Mouse (Mus musculus) right cerebral cortex, adult 18-20 months (tissue): ENCODE data around the gene Myom3.

Experiments used
- DNase-seq: peaks from one replicate; pipeline ENCODE4 v3.0.0; 2022; ENCODE audit warnings: mixed read lengths

The Myom3 gene

DNA sequence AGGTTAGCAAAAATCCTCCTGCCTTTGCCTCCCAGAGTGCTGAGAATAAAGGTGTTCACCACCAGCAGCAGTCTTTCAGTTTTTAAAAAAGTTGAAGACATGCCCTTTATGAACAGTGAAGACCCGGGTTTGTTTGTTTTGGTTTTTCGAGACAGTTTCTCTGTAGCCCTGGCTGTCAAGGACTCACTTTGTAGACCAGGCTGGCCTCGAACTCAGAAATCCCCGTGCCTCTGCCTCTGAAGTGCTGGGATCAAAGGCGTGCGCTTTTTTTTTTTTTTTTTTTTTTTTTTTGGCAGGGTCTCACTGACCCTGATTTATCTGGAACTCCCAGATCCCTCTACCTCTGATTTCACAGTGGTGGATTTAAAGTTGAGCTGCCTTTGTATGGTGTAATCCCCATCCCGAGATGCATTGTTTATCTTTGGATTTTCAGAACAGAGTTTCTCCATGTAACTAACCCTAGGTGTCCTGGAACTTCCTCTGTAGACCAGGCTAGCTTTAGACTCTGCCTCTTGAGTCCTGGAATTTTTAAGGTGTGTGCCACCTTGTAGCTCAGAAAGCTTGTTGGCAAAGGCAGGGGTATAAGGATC is 98.2 kb downstream of the Myom3 start:
- DNase-seq = no peak
